Mouse (Mus musculus): ENCODE measurements at regions not wholly inside any gene's neighbourhood (a gene's known extent, or its start where the extent isn't known, plus 50 kb on each side); places are given as distances from the start of the nearest gene placed in this dataset.
A peak's percentile ranks its signal among the peaks of the same experiment; 100 is the strongest.

GRCm38 (mm10) chr17:49172052-49172799, 240.0 kb downstream of the Lrfn2 start:
- no peak for TF ChIP-seq POLR2A (IDR thresholded peaks at IDR 0.05; ENCODE audit: low read depth, low read length)
- no peak for TF ChIP-seq CTCF (IDR thresholded peaks at IDR 0.05; ENCODE audit: extremely low read depth, insufficient read depth, insufficient read length, insufficient replicate concordance)

DNA sequence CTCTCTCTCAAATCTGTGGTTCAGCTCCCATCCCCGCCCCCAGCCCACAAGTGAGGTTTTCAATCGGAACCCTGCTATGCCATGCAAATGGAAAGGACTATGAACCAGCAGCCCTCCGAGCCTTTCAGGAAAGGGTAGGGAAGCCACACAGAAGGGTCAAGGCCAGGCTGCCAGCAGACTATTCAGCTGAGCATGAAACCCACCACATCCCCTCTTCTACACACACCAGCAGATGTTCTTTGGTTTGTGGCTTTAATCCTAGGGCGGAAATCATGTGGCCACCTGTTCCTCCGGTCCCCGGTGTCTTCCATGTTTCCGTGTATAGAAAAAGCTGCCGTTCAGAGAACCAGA, 240.6 kb downstream of the Lrfn2 start:
- DNase-seq (ENCODE audit: low read depth in 1 of 2, low spot score in 2 of 2) = no peak
- WGBS = 23% methylated on average over 8 of the region's 8 CpGs
- Histone ChIP-seq H3K27ac (ENCODE audit: insufficient read depth, low read length) (no peak overlapping the region), H3K4me1 (ENCODE audit: control insufficient read depth, insufficient read depth, insufficient read length) (peaks cover 10% of the 10 kb centered on the region; the same call in 1 of the 2 replicates), H3K36me3 (ENCODE audit: control insufficient read depth, insufficient read depth, low read length) (no peaks in the 10 kb centered on the region), H3K27me3 (ENCODE audit: control insufficient read depth, insufficient read depth, low read length) (no peaks in the 10 kb centered on the region), H3K4me3 (ENCODE audit: extremely low read depth, insufficient read depth, insufficient read length) (no peak overlapping the region)
- TF ChIP-seq POLR2A (IDR thresholded peaks at IDR 0.05; ENCODE audit: low read depth, low read length) (no peak), CTCF (IDR thresholded peaks at IDR 0.05; ENCODE audit: extremely low read depth, insufficient read depth, insufficient read length, insufficient replicate concordance) (no peak)

More at GRCm38 (mm10) chr17:49172052-49172799, 240.0 kb downstream of the Lrfn2 start:
- no peaks in the 10 kb centered on the region for H3K36me3 ChIP-seq (ENCODE audit: control insufficient read depth, insufficient read depth, low read length)
- H3K27ac ChIP-seq (ENCODE audit: insufficient read depth, low read length) = no peak overlapping the region
- H3K4me1 ChIP-seq (ENCODE audit: control insufficient read depth, insufficient read depth, insufficient read length) = peaks cover 10% of the 10 kb centered on the region; the same call in 1 of the 2 replicates
- no peak for DNase-seq (ENCODE audit: low read depth in 1 of 2, low spot score in 2 of 2)
- H3K4me3 ChIP-seq (ENCODE audit: extremely low read depth, insufficient read depth, insufficient read length) = no peak overlapping the region
- no peaks in the 10 kb centered on the region for H3K27me3 ChIP-seq (ENCODE audit: control insufficient read depth, insufficient read depth, low read length)
- WGBS = 15% methylated on average over 15 of the region's 15 CpGs

- H3K4me3 ChIP-seq (ENCODE audit: extremely low read depth, insufficient read depth, insufficient read length) = no peak overlapping the region
- no peak for TF ChIP-seq CTCF (IDR thresholded peaks at IDR 0.05; ENCODE audit: extremely low read depth, insufficient read depth, insufficient read length, insufficient replicate concordance)
- TF ChIP-seq POLR2A (IDR thresholded peaks at IDR 0.05; ENCODE audit: low read depth, low read length) = no peak
- no peak for DNase-seq (ENCODE audit: low read depth in 1 of 2, low spot score in 2 of 2)
- H3K4me1 ChIP-seq (ENCODE audit: control insufficient read depth, insufficient read depth, insufficient read length) = no peaks in the 10 kb centered on the region
- no peaks in the 10 kb centered on the region for H3K27me3 ChIP-seq (ENCODE audit: control insufficient read depth, insufficient read depth, low read length)
- 89% methylated on average over 6 of the region's 6 CpGs for WGBS
- no peak overlapping the region for H3K27ac ChIP-seq (ENCODE audit: insufficient read depth, low read length)
- no peaks in the 10 kb centered on the region for H3K36me3 ChIP-seq (ENCODE audit: control insufficient read depth, insufficient read depth, low read length)
Observed at GRCm38 (mm10) chr17:49177966-49178731, 246.0 kb downstream of the Lrfn2 start.

DNA sequence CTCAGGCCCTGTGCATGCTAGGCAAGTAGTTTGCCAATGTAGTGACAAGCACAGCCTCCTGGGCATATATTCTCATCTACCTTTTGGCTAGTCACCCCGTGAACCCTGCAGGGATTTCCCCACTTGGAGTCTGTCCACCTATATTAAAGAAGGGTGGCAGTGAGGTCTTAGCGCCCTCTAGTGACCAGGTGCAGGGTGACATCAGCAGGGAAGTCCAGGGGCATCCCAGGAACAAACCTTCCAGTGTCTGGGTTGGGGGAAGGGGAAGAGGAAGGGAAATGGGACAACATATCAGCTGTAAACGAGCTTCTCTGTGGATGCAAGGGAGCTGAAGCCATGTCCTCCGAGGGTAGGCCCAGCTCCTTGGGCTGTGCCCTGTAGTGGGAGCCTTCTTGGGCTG, 245.7 kb upstream of the Mocs1 start:
- Histone ChIP-seq H3K27ac (ENCODE audit: insufficient read depth, low read length) (no peak overlapping the region), H3K4me3 (ENCODE audit: extremely low read depth, insufficient read depth, insufficient read length) (no peak overlapping the region), H3K27me3 (ENCODE audit: control insufficient read depth, insufficient read depth, low read length) (no peaks in the 10 kb centered on the region), H3K36me3 (ENCODE audit: control insufficient read depth, insufficient read depth, low read length) (no peaks in the 10 kb centered on the region), H3K4me1 (ENCODE audit: control insufficient read depth, insufficient read depth, insufficient read length) (no peaks in the 10 kb centered on the region)
- 3% methylated on average over 4 of the region's 4 CpGs for WGBS
- TF ChIP-seq POLR2A (IDR thresholded peaks at IDR 0.05; ENCODE audit: low read depth, low read length) = no peak
- peak; percentile 23; the same call in 1 of the 2 replicates for TF ChIP-seq CTCF (IDR thresholded peaks at IDR 0.05; ENCODE audit: extremely low read depth, insufficient read depth, insufficient read length, insufficient replicate concordance)
- DNase-seq (ENCODE audit: low read depth in 1 of 2, low spot score in 2 of 2) = peak in 1 of 2 experiments; percentile 18

- H3K27ac ChIP-seq (ENCODE audit: insufficient read depth, low read length) = no peak overlapping the region
- no peak overlapping the region for H3K4me3 ChIP-seq (ENCODE audit: extremely low read depth, insufficient read depth, insufficient read length)
- TF ChIP-seq CTCF (IDR thresholded peaks at IDR 0.05; ENCODE audit: extremely low read depth, insufficient read depth, insufficient read length, insufficient replicate concordance) (no peak), POLR2A (IDR thresholded peaks at IDR 0.05; ENCODE audit: low read depth, low read length) (no peak)
- WGBS = 65% methylated on average over 3 of the region's 3 CpGs
- no peaks in the 10 kb centered on the region for H3K4me1 ChIP-seq (ENCODE audit: control insufficient read depth, insufficient read depth, insufficient read length)
- no peak for DNase-seq (ENCODE audit: low read depth in 1 of 2, low spot score in 2 of 2)
- no peaks in the 10 kb centered on the region for H3K27me3 ChIP-seq (ENCODE audit: control insufficient read depth, insufficient read depth, low read length)
- no peaks in the 10 kb centered on the region for H3K36me3 ChIP-seq (ENCODE audit: control insufficient read depth, insufficient read depth, low read length)
Observed at GRCm38 (mm10) chr17:49183917-49184316, 244.2 kb upstream of the Mocs1 start.

GRCm38 (mm10) chr17:49185052-49185612, 243.0 kb upstream of the Mocs1 start:
- no peak for DNase-seq (ENCODE audit: low read depth in 1 of 2, low spot score in 2 of 2)
- no peaks in the 10 kb centered on the region for H3K27me3 ChIP-seq (ENCODE audit: control insufficient read depth, insufficient read depth, low read length)
- WGBS = 66% methylated on average over 8 of the region's 8 CpGs
- TF ChIP-seq POLR2A (IDR thresholded peaks at IDR 0.05; ENCODE audit: low read depth, low read length) = no peak
- no peak for TF ChIP-seq CTCF (IDR thresholded peaks at IDR 0.05; ENCODE audit: extremely low read depth, insufficient read depth, insufficient read length, insufficient replicate concordance)
- no peak overlapping the region for H3K27ac ChIP-seq (ENCODE audit: insufficient read depth, low read length)
- H3K4me3 ChIP-seq (ENCODE audit: extremely low read depth, insufficient read depth, insufficient read length) = no peak overlapping the region
- no peaks in the 10 kb centered on the region for H3K4me1 ChIP-seq (ENCODE audit: control insufficient read depth, insufficient read depth, insufficient read length)
- no peaks in the 10 kb centered on the region for H3K36me3 ChIP-seq (ENCODE audit: control insufficient read depth, insufficient read depth, low read length)

Data from spleen, adult 2 months (tissue).